Mouse (Mus musculus) heart, embryonic 12.5 days (tissue): ENCODE data around the gene Zfp507. TPM values are rescaled to one million over a fixed set of nuclear protein-coding genes. Genes with fewer than 3 reads are reported as not detected.

ENCODE experiments used
- ATAC-seq: fragments of 200-750 bp; cut with Nextera tagmentation; 2 replicates; pipeline ENCODE4 v1.8.0; 2017; ENCODE audit warnings: moderate TSS enrichment, moderate library complexity; ENCODE audit not compliant: insufficient number of reproducible peaks, low FRiP score
- H3K27ac ChIP-seq: fragments of 300-500 bp; sonication (generic); 2 replicates; pipeline ENCODE4 v1.5.1; 2016; ENCODE audit warnings: mild to moderate bottlenecking, moderate library complexity; ENCODE audit not compliant: poor library complexity, severe bottlenecking
- H3K27me3 ChIP-seq: fragments of 300-500 bp; sonication (generic); replicated peaks from 2 replicates; pipeline ENCODE4 v1.6.1; 2016; ENCODE audit warnings: mild to moderate bottlenecking, moderate library complexity
- H3K36me3 ChIP-seq: fragments of 300-500 bp; sonication (generic); 2 replicates; pipeline ENCODE4 v1.6.1; 2016; ENCODE audit warnings: mild to moderate bottlenecking, moderate library complexity
- H3K4me1 ChIP-seq: fragments of 300-500 bp; sonication (generic); replicated peaks from 2 replicates; pipeline ENCODE4 v1.6.1; 2016; ENCODE audit warnings: mild to moderate bottlenecking
- H3K4me2 ChIP-seq: fragments of 300-500 bp; sonication (generic); 2 replicates; pipeline ENCODE4 v1.6.1; 2016; ENCODE audit warnings: mild to moderate bottlenecking, moderate library complexity
- H3K4me3 ChIP-seq: fragments of 300-500 bp; sonication (generic); 2 replicates; pipeline ENCODE4 v1.5.1; 2016; ENCODE audit warnings: mild to moderate bottlenecking
- H3K9ac ChIP-seq: fragments of 300-500 bp; sonication (generic); 2 replicates; pipeline ENCODE4 v1.6.1; 2016; ENCODE audit warnings: mild to moderate bottlenecking, moderate library complexity
- H3K9me3 ChIP-seq: fragments of 300-500 bp; sonication (generic); replicated peaks from 2 replicates; pipeline ENCODE4 v1.6.1; 2016; ENCODE audit warnings: mild to moderate bottlenecking, moderate library complexity
- WGBS: fragments of 180-500 bp; shearing (Covaris S2); methylation state at CpG from one replicate; pipeline ENCODE4 v1.1.7; 2016; 5-methylcytosine and 5-hydroxymethylcytosine counted together
- polyA plus RNA-seq: library from polyadenylated mRNA; unstranded; fragments of >200 nt; fragmentation: Nextera tagmentation; extraction: Ambion mirVana; gene quantifications from 2 replicates; pipeline ENCODE4 v1.2.1, GENCODE M21; 2016

The Zfp507 gene
- polyA plus RNA-seq, 1 experiment from 2014 or later: 17.6 TPM

DNA sequence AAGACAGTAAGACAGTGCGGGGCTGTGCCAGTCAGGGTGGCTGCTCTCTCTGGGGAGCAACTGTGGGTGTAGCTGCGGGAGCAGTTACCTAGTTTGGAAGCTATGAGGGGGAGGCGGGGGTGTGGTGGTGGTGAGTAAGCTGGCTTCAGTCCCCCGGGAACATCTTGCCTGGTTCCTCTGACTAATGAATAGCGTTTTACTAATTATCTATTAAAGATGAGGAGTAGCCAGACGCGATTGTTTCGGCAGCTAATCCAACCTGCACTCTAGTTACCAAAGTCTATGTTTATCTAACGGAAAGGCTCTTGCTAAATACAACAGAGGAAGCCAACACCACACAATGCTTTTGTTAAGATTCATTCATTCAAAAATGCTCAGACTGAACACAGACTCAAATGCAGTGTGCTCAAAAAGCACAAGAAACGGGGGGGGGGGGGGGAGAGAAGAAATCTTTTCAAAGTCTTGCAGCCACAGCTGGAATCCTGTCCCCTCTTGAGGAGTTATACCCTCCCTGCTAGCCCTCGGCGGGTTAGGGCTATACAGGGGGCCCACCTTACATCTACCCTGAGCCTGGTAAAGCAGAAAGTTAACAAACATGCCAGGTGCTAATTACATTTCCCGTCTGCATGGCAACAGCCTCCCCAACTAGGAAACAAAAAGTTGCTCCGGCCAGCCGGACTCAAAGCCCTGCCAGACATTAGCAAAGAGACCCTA is 49.3 kb downstream of the Zfp507 start:
- Histone ChIP-seq H3K27me3 (no peaks in the 10 kb centered on the region), H3K9me3 (0 out of 2 replicates have a peak, but pooled peaks cover 5% of the 10 kb centered on the region), H3K9ac (peak overlapping the region; percentile 86), H3K4me3 (peak overlapping the region; percentile 74), H3K4me1 (no peaks in the 10 kb centered on the region; the same call in 1 of the 2 replicates), H3K4me2 (peak overlapping the region; percentile 99), H3K36me3 (peaks cover 18% of the 10 kb centered on the region), H3K27ac (no peak overlapping the region)
- no peak; the same call in 1 of the 2 replicates for ATAC-seq
- WGBS: 6% methylated on average over 15 of the region's 15 CpGs

DNA sequence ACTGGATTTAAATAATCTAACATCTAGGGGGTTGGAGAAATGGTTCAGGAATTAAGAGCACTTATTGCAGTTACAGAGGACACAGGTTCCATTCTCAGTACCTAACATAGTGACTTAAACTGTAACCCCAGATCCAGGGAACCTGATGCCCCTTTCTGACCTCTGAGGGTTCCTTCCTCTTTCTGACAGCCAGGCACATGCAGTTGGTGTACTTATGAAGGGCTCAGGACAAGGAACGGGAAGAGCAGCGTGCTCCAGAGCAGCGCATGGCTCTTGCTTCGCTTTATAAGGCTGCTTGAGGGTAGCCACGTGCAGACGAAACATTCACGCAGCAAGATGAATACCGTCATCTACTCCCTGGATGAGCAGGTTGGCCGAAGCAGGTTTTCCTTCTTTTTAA is 51.9 kb downstream of the Zfp507 start:
- H3K36me3 ChIP-seq: peaks cover 42% of the 10 kb centered on the region
- H3K9ac ChIP-seq: no peak overlapping the region
- no peak overlapping the region for H3K4me2 ChIP-seq
- no peaks in the 10 kb centered on the region for H3K27me3 ChIP-seq
- no peaks in the 10 kb centered on the region for H3K9me3 ChIP-seq
- no peak overlapping the region for H3K27ac ChIP-seq
- WGBS: 88% methylated on average over 9 of the region's 9 CpGs
- no peaks in the 10 kb centered on the region; the same call in 1 of the 2 replicates for H3K4me1 ChIP-seq
- no peak overlapping the region for H3K4me3 ChIP-seq
- no peak for ATAC-seq

DNA sequence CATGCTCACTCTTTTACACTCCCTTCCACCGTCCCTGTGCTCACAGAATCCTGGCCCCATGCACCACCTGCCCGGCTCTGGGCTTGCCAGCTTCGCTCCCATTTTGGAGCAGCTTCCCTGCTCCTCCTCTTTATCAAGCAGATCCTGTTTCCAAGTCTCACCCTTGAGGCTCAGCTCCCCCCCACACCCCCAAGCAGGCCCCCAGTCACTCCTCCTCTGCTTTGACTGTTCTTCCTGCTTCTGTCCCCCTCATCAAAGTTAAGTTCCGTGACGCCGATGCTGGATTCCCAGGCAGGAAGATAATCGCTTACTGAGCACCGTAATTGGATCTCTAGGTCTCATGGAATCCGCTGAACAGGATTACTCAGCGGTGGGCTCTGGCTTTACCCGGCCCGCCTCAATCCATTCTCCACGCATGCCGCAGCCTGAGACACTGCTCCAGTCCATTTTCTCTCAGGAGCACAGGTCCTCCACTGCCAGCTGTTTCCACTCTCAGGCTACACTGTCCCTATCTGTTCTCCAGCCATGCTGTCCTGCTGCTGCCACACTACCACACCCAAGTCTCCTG is 55.3 kb downstream of the Zfp507 start:
- no peaks in the 10 kb centered on the region for H3K27me3 ChIP-seq
- H3K9me3 ChIP-seq: no peaks in the 10 kb centered on the region
- H3K4me1 ChIP-seq: no peaks in the 10 kb centered on the region; the same call in 1 of the 2 replicates
- H3K27ac ChIP-seq: no peak overlapping the region
- H3K36me3 ChIP-seq: peaks cover 48% of the 10 kb centered on the region
- H3K4me2 ChIP-seq: no peak overlapping the region
- 85% methylated on average over 14 of the region's 14 CpGs for WGBS
- H3K9ac ChIP-seq: no peak overlapping the region
- no peak overlapping the region for H3K4me3 ChIP-seq
- ATAC-seq: no peak

DNA sequence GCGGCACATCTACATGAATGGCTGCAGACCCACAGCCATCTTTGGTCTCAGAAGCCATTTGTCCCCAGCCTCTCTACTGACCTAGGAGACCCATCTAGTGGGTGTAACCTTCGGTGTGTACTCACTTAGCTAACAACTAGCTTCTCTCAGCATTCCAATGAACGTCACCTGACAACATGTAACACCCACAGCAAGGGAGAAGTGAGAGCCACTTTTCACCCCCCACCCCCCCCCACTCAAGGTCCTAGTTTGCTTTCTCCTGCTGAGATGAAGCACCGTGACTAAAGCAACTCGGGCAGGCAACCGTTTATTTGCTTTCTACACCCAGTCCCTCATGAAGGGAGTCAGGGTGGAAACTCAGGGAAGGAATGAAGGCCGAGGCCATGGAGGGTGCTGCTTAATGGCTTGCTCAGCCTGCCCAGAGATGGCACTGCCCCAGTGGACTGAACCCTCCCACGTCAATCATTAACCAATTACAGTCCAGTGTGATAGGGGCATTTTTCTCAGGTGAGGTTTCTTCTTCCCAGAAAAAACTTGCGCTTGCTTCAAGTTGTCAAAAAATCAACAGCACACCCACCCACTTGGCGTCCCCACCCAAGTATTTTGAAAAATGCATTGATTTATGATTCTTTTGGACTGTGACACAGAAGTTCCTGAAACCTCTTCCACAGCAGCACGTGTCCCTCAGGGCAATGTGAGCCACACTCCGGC is 56.0 kb downstream of the Zfp507 start:
- 89% methylated on average over 12 of the region's 12 CpGs for WGBS
- ATAC-seq: no peak
- Histone ChIP-seq H3K4me1 (no peaks in the 10 kb centered on the region; the same call in 1 of the 2 replicates), H3K27me3 (no peaks in the 10 kb centered on the region), H3K4me2 (no peak overlapping the region), H3K27ac (no peak overlapping the region), H3K36me3 (peaks cover 48% of the 10 kb centered on the region), H3K9ac (no peak overlapping the region), H3K9me3 (no peaks in the 10 kb centered on the region), H3K4me3 (no peak overlapping the region)

DNA sequence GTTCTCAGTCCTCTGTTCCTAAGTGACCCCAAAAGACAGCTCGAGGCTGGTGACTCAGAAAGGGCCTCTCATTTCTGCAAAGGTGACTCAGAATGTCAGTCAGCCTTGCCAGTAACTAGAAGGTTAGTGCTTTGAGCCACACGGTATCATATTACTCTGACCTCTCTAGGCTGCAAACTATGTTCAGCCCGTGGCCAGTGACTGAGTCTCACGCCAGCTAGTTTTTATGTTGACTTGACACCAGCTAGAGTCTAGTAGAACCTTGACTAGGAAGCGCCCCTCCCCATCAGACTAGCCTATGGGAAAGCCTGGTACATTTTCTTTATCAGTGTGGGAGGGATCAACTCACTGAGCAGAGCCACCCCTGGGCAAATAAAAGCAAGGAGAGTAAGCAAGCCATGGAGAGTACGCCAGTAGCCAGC is 57.5 kb downstream of the Zfp507 start:
- no peak overlapping the region for H3K27ac ChIP-seq
- no peaks in the 10 kb centered on the region; the same call in 1 of the 2 replicates for H3K4me1 ChIP-seq
- 64% methylated on average over 6 of the region's 6 CpGs for WGBS
- peaks cover 45% of the 10 kb centered on the region for H3K36me3 ChIP-seq
- H3K27me3 ChIP-seq: no peaks in the 10 kb centered on the region
- no peak for ATAC-seq
- no peak overlapping the region for H3K4me2 ChIP-seq
- H3K4me3 ChIP-seq: no peak overlapping the region
- H3K9me3 ChIP-seq: no peaks in the 10 kb centered on the region
- H3K9ac ChIP-seq: no peak overlapping the region

DNA sequence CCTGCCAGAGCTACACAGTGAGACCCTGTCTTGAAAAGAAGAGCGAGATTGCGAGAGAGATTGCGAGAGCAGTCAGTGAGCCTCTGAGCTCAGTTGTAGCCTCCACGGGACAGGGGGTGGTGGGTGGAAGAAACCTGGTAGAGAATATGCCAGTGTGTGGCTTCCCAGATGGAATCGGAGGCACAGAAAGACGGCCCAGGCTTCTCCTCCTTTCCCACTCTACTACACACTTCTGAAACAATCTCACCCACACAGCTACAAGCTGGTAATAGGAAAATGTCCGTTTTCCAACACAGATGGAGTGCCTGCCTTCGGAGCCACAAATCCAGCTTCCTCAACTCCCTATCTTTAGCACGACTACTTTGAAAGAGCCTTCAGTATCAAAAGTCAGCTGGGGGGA is 58.0 kb downstream of the Zfp507 start:
- Histone ChIP-seq H3K36me3 (peaks cover 46% of the 10 kb centered on the region), H3K4me2 (no peak overlapping the region)
- 76% methylated on average over 9 of the region's 9 CpGs for WGBS

DNA sequence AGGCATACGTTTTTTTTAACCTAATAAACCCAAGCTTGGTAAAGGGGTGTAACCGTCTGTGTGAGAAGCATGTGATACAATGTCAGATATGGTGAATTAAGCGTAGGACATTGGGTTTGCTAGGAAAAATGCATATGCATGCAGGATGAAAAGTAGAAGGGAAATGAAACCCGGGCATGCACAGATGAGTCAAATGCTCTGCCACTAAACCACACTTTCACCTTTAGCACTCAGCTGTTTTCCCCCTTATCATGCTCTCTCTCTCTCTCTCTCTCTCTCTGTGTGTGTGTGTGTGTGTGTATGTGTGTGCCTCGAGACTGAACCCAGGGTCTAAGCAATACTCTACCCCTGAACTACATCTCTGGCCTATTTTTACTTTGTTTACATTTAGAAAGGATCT is 60.5 kb downstream of the Zfp507 start:
- peaks cover 40% of the 10 kb centered on the region for H3K36me3 ChIP-seq

More for the DNA sequence above, 58.0 kb downstream of the Zfp507 start:
- Histone ChIP-seq H3K27me3 (no peaks in the 10 kb centered on the region), H3K9ac (no peak overlapping the region), H3K4me1 (no peaks in the 10 kb centered on the region; the same call in 1 of the 2 replicates), H3K27ac (no peak overlapping the region), H3K9me3 (no peaks in the 10 kb centered on the region), H3K4me3 (no peak overlapping the region)
- no peak for ATAC-seq

DNA sequence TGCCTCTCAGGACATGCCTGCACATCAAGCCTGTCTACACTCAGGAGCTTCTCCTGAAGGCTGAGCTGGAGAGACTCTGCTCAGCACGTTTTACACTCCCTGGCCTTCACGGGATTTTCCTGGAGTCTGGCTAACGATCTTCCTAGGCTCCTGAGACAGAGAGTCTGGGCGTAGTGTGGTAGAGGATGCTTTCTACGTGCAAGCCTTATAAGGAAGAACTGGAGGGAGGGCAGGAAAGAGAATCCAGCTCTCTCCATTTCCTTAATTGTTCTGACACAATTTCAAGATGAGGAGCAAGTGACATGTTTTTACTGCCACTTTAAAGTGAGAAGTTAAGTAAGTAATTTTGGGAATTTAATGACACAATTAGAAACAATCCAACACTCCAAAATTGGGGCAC is 60.9 kb downstream of the Zfp507 start:
- 0 out of 2 replicates have a peak, but pooled peaks cover 3% of the 10 kb centered on the region for H3K9me3 ChIP-seq
- no peak for ATAC-seq

More for the DNA sequence above, 60.5 kb downstream of the Zfp507 start:
- no peak for ATAC-seq
- Histone ChIP-seq H3K9me3 (0 out of 2 replicates have a peak, but pooled peaks cover 3% of the 10 kb centered on the region), H3K4me2 (no peak overlapping the region), H3K4me1 (no peaks in the 10 kb centered on the region; the same call in 1 of the 2 replicates), H3K4me3 (no peak overlapping the region), H3K27me3 (no peaks in the 10 kb centered on the region), H3K27ac (no peak overlapping the region), H3K9ac (no peak overlapping the region)
- 71% methylated on average over 5 of the region's 5 CpGs for WGBS

DNA sequence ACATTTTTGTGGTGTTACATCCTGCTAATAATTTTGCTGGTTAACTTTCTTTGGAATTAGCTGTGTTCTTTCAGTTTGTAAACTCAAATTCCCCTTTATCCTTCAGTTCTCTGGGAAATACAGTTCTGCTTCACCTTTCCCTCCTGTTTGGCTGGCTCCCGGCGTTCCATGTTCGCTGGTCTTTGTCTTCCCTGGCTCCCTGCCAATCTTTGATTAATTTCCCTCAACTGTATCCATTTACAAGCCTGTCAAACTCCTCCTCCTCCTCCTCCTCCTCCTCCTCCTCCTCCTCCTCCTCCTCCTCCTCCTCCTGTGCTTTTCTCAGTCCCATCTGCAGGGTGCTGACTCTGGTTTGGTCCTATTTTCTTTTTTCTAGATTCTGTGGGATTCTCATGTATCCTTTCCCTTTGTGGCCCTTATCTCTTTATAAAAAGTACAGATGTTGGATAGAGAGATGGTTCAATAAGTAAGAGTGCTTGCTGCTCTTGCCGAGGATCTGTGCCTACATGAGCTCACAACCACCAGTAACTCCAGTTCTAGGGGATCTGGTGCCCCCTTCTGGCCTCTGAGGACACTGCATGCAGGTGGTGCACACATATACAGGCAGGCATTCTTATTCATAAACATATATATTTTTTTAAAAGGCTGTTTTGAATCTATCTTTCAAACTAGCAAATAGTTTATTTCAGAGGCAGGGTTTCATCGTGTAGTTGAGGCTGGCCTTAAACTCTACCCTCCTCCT is 62.1 kb downstream of the Zfp507 start:
- 70% methylated on average over 5 of the region's 5 CpGs for WGBS
- peaks cover 30% of the 10 kb centered on the region for H3K36me3 ChIP-seq
- H3K27me3 ChIP-seq: no peaks in the 10 kb centered on the region

More for the DNA sequence above, 60.9 kb downstream of the Zfp507 start:
- WGBS: 48% methylated on average over 5 of the region's 5 CpGs
- no peak overlapping the region for H3K4me3 ChIP-seq
- no peak overlapping the region for H3K4me2 ChIP-seq
- H3K4me1 ChIP-seq: no peaks in the 10 kb centered on the region; the same call in 1 of the 2 replicates
- H3K27ac ChIP-seq: no peak overlapping the region
- no peaks in the 10 kb centered on the region for H3K27me3 ChIP-seq
- H3K9ac ChIP-seq: no peak overlapping the region
- H3K36me3 ChIP-seq: peaks cover 35% of the 10 kb centered on the region

DNA sequence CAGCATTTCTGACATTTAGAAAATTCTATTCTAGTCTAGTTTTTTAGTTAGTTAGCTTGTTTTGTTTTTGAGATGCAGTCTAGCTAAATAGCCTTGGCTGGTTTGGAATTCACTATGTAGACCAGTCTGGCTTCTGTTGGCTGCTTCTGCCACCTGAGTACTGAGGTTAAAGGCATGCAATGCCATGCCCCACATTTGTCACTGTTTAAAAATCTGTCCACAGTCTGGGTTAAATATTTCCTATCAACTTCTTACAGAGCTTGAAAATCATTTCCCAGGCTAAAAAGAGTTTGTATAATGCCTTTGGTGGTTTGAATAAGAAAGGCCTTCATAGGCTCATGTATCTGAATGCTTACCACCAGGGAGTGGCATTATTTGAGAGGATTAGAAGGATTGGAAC is 63.9 kb downstream of the Zfp507 start:
- 0 out of 2 replicates have a peak, but pooled peaks cover 3% of the 10 kb centered on the region for H3K9me3 ChIP-seq
- H3K27me3 ChIP-seq: no peaks in the 10 kb centered on the region
- H3K27ac ChIP-seq: no peak overlapping the region
- no peak for ATAC-seq
- H3K36me3 ChIP-seq: peaks cover 31% of the 10 kb centered on the region
- H3K9ac ChIP-seq: no peak overlapping the region
- no peak overlapping the region for H3K4me2 ChIP-seq
- no peaks in the 10 kb centered on the region for H3K4me1 ChIP-seq
- H3K4me3 ChIP-seq: no peak overlapping the region

More for the DNA sequence above, 62.1 kb downstream of the Zfp507 start:
- Histone ChIP-seq H3K4me2 (no peak overlapping the region), H3K27ac (no peak overlapping the region), H3K9me3 (0 out of 2 replicates have a peak, but pooled peaks cover 3% of the 10 kb centered on the region), H3K4me1 (no peaks in the 10 kb centered on the region; the same call in 1 of the 2 replicates), H3K4me3 (no peak overlapping the region), H3K9ac (no peak overlapping the region)
- ATAC-seq: no peak
